Mouse (Mus musculus) frontal cortex, adult (tissue): ENCODE data around the gene Gpr107.
A peak's percentile ranks its signal among the peaks of the same experiment; 100 is the strongest.

Source experiments
- ATAC-seq: cut with Nextera tagmentation; 2 replicates; pipeline ENCODE4 v1.9.2; 2017; ENCODE audit warnings: mild to moderate bottlenecking, moderate library complexity, mixed read lengths; ENCODE audit not compliant: low TSS enrichment

Gpr107 gene

GRCm38 (mm10) chr2:31201851-31202250, 49.7 kb downstream of the Gpr107 start:
- ATAC-seq, result no peak

DNA sequence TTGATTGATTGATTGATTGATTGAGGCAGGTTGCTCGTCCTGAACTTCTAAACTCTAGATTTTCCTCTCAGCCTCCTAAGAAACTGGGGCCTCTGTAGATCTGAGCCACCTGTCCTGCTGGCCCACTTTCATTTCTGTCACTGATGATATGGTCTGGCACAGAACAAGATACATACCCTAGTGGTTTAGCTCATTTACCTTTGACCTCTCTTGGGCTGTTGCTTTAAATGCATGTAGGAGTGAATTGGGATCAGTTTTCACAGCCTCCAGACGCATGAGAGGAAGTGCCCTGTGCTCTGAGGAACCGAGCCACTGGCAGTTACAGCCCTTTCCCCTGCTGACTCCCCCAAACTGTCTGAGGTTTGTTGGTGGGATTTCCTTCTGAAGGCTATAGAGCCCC, 50.2 kb downstream of the Gpr107 start:
- no peak for ATAC-seq

GRCm38 (mm10) chr2:31202956-31203355, 50.8 kb downstream of the Gpr107 start:
- no peak for ATAC-seq

DNA sequence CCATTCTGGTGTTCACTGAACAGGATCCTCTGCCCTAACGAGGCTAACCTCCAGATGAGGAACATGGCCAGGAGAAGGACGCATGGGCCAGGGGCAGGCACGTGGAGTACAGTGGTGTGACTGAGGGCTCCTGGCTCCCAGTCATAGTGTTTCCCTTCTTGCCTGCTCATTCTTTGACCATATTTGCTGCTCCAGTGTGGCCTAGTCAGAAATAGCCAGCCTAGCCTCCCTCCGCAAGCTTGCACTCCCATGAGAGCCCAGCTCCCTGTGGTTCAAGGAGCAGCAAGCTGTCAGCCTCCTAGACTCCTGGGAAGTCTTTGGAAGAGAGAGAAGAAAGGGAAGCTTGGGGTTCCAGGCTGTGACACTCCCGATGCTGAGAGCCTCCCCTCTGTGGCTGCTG, 52.6 kb downstream of the Gpr107 start:
- ATAC-seq, result no peak

GRCm38 (mm10) chr2:31206211-31206610, 54.1 kb downstream of the Gpr107 start:
- ATAC-seq, result peak; percentile 25; the same call in 1 of the 2 replicates

GRCm38 (mm10) chr2:31206882-31207281, 54.8 kb downstream of the Gpr107 start:
- no peak for ATAC-seq

DNA sequence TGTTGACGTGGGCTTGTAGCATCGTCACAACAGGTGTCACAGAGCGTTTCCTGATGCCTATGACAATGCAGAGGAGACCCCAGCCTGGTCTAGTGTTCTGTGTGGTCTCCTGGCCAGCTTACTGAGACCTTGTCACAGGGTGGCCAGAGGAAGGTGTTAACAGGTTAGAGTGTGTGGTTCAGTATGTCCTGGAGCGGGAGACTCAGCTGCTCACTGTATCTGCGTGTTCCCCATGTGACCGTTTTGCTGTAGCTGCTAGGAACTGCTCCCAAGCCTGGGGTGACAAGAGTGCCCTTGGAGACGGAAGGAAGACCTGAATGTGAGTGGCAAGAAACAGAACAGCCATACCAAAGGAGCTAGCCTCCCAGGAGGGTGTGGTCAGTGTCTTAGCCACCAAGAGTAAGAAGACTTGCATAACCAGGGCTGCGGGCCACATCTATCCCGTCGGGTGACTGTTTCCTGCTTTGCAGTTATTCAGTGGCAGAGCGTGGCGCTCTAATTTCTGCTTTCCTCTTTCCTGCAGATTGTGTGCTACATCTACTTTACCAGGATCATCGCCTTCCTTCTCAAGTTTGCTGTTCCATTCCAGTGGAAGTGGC, 56.5 kb downstream of the Gpr107 start:
- no peak for ATAC-seq

- ATAC-seq, result no peak
Measured at GRCm38 (mm10) chr2:31209525-31209924, 57.4 kb downstream of the Gpr107 start.

DNA sequence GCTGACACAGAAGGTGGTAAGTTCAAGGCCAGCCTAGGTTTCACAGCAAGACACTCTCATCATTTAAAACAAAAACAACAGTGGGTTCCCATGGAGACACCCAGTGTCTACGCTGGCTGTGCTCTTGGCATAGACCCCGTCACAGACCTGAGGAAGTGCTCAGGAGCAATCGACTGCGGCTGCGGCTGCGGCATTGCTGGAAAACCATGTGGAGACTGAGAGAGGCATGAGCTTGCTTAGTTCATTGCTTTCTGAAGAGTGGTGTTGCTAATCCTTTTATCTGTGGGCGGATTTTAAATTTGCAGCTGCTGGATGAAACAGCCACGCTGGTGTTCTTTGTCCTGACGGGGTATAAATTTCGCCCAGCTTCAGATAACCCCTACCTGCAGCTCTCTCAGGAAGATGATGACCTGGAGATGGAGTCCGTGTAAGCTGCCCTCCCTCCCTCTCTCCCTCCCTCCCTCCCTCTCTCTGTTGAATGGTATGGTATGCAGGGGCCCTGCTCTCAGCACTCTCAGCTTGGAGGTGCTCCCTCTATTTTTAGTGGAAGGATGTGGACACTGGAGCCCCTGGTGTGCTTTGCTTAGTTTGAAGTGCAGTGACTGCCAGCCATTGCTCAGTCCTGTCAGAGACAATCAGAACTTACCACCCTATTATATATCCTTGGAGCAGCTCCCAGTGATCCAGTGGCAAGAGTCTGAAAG, 58.2 kb downstream of the Gpr107 start:
- ATAC-seq, result 0 out of 2 replicates have a peak, but pooled peaks have one; percentile 32

DNA sequence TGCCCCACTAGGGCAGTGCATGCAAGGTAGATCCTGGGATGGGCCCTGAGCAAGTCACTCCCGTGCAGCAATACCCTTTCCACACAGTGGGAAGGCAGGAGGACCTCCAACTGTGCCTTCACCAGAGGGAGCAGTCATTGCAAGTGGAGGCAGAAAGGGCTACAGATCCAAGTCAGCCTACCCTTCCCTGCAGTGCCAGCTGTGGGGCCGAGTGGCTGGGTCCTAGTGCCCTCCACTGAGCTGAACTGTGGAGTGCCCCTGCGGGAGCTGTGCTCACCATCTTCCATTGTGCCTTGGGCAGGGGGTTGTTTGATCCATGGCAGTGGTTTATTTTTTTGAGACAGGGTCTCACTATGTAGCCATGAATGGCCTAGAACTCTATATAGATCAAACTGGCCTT, 59.1 kb downstream of the Gpr107 start:
- ATAC-seq, result peak; percentile 41; the same call in 1 of the 2 replicates

- ATAC-seq, result peak; percentile 25; the same call in 1 of the 2 replicates
Measured at GRCm38 (mm10) chr2:31214211-31214796, 62.2 kb downstream of the Gpr107 start.

DNA sequence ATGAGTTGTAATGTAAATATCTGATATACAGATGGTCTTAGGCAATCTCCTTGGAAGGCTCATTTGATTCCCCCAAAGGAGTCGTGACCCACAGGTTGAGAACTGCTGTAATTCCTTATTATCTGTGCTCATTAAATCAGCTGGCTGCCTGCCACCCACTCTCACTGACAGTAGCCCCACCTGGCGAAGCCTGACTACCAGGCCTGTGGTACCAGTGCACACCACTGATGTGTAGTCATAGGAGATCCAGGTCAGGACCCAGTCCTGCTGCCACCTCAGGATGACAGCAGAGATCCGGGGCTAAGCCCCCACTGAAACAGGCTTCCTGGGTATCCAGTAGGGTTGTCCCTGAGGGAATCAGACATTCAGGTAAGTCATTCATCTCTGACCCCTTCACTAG, 66.5 kb downstream of the Gpr107 start:
- no peak for ATAC-seq

- no peak for ATAC-seq
Measured at GRCm38 (mm10) chr2:31219470-31219869, 67.4 kb downstream of the Gpr107 start.

DNA sequence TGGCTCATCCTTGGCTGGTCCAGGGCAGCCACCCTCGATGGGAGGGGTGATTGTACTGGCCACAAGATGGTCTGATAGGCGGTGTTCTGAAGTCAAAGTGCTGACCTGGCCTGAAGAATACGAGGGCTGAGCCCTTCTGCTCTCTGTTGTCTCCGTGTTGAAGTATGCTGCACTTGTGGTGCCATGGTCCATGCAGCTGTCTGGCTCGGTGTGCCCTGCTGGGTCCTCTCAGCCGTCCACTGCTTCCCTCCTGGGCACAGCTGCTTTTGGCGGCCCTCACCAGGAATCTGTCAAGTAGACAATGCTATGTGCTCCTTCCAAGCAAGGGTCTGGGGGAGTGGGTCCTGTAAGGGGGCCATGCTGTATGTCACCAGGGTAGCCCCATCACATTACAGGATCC, 68.7 kb downstream of the Gpr107 start:
- ATAC-seq, result no peak

GRCm38 (mm10) chr2:31221582-31221981, 69.5 kb downstream of the Gpr107 start:
- ATAC-seq, result peak; percentile 13; the same call in 1 of the 2 replicates

- no peak for ATAC-seq
Measured at GRCm38 (mm10) chr2:31228768-31229311, 76.7 kb downstream of the Gpr107 start.

DNA sequence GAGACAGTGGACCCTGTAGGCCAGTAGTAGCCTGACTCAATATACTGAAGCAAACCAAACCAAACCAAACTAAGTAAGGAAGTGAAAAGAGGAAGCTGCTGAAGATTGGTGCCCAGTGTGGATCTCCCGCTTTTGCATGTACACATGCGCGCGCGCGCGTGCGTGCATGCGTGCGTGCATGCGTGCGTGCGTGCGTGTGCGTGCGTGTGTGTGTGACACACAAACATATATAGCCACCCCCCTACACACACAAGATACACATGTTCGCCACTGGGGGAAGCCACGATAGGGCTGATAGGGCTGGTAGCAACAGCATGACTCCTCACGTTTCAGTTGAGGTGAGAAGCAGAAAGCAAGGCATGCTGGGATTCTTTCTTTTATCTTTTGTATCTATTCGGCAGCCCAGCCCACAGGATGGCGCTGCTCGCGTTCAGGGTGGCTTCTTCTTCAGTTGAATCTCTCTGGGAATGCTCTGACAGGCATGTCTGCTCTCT, 87.1 kb downstream of the Gpr107 start:
- peak; percentile 87 for ATAC-seq

DNA sequence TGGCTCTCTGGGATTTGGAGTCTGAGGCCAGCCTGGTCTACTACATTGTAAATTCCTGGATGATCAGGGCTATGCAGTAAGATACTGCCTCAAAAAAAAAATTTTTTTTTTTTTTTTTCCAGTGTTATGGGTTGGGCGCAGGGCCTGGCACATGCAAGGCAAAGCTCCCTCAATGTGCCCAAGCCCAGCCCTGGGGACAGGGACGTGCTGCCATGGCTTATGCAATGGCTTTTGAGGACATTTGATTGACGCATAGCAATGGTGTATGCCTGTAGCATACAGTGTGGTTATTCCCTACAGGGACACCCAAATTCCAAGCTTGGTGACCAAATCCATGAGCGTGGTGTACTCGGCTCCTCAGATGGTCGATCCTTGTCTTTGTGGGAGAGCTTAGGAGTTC, 87.7 kb downstream of the Gpr107 start:
- no peak for ATAC-seq

- ATAC-seq, result no peak
Measured at GRCm38 (mm10) chr2:31241639-31242038, 89.5 kb downstream of the Gpr107 start.

GRCm38 (mm10) chr2:31244216-31244615, 92.1 kb downstream of the Gpr107 start:
- ATAC-seq, result no peak

GRCm38 (mm10) chr2:31245051-31245450, 92.9 kb downstream of the Gpr107 start:
- ATAC-seq, result no peak

DNA sequence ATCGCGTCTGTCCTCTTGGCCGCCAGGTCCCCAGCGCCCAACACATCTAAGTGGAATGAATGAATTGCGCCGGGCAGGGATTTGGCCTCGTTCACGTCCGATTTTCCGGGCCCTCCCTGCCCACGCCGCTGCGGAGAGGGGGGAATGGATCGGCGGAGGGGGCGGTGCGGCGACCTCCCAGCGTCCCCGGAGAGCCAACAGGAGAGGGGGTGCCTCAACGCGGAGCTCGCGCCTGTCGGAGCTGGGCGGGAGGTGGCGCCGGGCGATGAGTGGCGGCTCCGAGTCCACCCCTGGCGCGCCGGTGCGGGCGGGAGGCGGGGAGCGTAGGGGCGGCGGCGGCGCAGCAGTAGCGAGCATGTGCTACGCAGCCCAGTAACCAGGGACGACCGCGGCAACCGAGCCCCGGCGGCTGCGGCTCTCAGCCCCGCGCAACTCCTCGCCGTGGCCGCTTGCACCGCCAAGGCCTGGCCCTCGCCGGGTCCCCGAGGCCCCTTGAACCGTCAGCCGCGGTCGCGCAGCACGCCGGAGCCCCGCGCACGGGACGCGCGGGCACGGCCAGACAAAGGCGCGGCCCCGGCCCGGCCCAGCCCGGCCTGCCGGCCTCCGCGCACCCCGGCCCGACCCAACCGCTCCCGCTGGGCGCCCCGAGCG, 93.5 kb downstream of the Gpr107 start, which contains the start of gene Ncs1:
Gene Ncs1 (plus strand): TSS at position 333 of the 651 bp plus-strand sequence.
- peak; percentile 87 for ATAC-seq
